10 mouse cellular contexts compared by ENCODE assay signal in the genomic region with DNA sequence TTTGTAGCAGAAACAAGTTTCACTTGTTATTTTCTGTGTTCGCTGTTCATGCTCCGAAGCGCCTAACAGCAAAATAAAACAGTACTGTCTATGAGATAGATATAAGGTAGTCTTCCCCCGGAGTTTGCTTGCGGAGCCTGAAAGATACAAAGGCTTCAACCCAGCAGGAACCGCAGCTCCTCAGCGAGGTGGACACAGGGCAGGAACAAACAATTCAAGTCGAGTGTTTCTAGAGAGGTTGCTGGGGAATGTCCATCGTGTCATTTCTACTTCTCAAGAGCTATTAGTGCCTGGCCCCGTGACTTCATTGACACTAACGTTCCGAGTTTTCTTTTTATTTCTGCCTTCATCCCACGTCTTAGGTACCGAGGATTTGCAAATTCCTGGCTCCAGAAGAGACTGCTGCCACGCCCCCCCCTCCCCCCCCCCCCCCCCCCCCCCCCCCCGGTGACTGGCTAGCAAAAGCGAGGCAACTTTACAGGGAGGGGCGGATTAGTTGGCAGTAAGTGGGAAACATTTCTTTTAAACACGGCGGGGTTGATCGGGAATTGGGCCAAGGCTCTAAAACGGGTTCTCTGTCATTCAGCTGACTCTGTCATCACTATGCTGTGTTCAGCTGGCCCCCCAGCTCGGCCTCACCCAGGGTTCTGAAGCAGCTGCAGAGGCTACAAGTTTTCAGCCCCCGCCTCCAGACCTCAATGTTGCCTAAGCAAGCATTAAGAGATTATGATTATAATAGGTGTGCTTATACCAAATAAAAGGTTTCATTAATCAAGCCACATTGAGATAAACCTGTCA. TPM values are rescaled to one million over a fixed set of nuclear protein-coding genes. Genes with fewer than 3 reads are reported as not detected.
A peak's percentile ranks its signal among the peaks of the same experiment; 100 is the strongest.
DNase-seq lines count a peak whose midpoint lies in the region; ATAC-seq and TF ChIP-seq lines count a peak whose summit lies in the region.
"Had no signal": no experiment of that assay in that cellular context is flagged by ENCODE, and none has a peak within 500 bp of the region (broad histone marks: within the 10 kb centered on the region; RNA-seq: fewer than 3 reads in every experiment).

No protein-coding gene starts in this region.

- no peak for DNase-seq in heart, postnatal 25 days (ENCODE audit: low spot score)
- DNase-seq in forebrain, embryonic 10.5 days (ENCODE audit: extremely low spot score, low spot score) = no peak
- DNase-seq in thymus, postnatal 10 days (ENCODE audit: low spot score in 2 of 2) = no peak
- DNase-seq in left cerebral cortex, adult 9 months (ENCODE audit: low spot score in 2 of 2) = no peak
- no peak for DNase-seq in thymus, postnatal 0 days (ENCODE audit: low spot score)
- DNase-seq: thymus, adult 2 months had no signal

- no peaks in the 10 kb centered on the region for H3K4me1 ChIP-seq in heart, embryonic 11.5 days (ENCODE audit: control insufficient read depth, insufficient read depth, low read length)
- peaks cover 12% of the 10 kb centered on the region for H3K4me1 ChIP-seq in forebrain, embryonic 10.5 days
- H3K4me1 ChIP-seq in intestine, embryonic 15.5 days (replicated peaks) = no peaks in the 10 kb centered on the region

- no peak overlapping the region for H3K9ac ChIP-seq in heart, embryonic 11.5 days (ENCODE audit: low read depth, low read length)
- no peak overlapping the region for H3K9ac ChIP-seq in intestine, embryonic 15.5 days

- intact Hi-C loops in heart, postnatal 25 days (cut with DNase I) = no loop called here

- H3K79me2 ChIP-seq in myocyte (ENCODE audit: control insufficient read depth, insufficient read depth) = no peaks in the 10 kb centered on the region

- 9% methylated on average over 23 of the region's 24 CpGs for WGBS in heart, embryonic 11.5 days (ENCODE audit: insufficient replicate concordance)
- 11% methylated on average over 21 of the region's 24 CpGs for WGBS in forebrain, embryonic 10.5 days
- 11% methylated on average over 21 of the region's 24 CpGs for WGBS in intestine, embryonic 15.5 days

- TF ChIP-seq POLR2A in myocyte (IDR thresholded peaks at IDR 0.05; ENCODE audit: insufficient read length, low read depth) = no peak

- H3K9me3 ChIP-seq in heart, embryonic 11.5 days (replicated peaks; ENCODE audit: control insufficient read depth, low read length) = no peaks in the 10 kb centered on the region
- no peaks in the 10 kb centered on the region for H3K9me3 ChIP-seq in forebrain, embryonic 10.5 days
- no peaks in the 10 kb centered on the region for H3K9me3 ChIP-seq in intestine, embryonic 15.5 days

- no peaks in the 10 kb centered on the region for H3K36me3 ChIP-seq in heart, embryonic 11.5 days (ENCODE audit: control insufficient read depth, insufficient read depth, low read length)
- H3K36me3 ChIP-seq in forebrain, embryonic 10.5 days (replicated peaks) = no peaks in the 10 kb centered on the region
- no peaks in the 10 kb centered on the region for H3K36me3 ChIP-seq in intestine, embryonic 15.5 days
- H3K36me3 ChIP-seq in myocyte (ENCODE audit: control insufficient read depth, insufficient read depth) = no peaks in the 10 kb centered on the region

- H3K4me3 ChIP-seq in heart, embryonic 11.5 days (ENCODE audit: low read depth, low read length) = peak overlapping the region; percentile 30
- H3K4me3 ChIP-seq in forebrain, embryonic 10.5 days = peak overlapping the region; percentile 29
- H3K4me3 ChIP-seq in intestine, embryonic 15.5 days (replicated peaks) = no peak overlapping the region
- no peak overlapping the region for H3K4me3 ChIP-seq in myocyte

- H3K27me3 ChIP-seq in heart, embryonic 11.5 days (ENCODE audit: control insufficient read depth, insufficient read depth, low read length) = no peaks in the 10 kb centered on the region
- H3K27me3 ChIP-seq in forebrain, embryonic 10.5 days (ENCODE audit: poor library complexity, severe bottlenecking) = peaks cover 74% of the 10 kb centered on the region
- H3K27me3 ChIP-seq in intestine, embryonic 15.5 days (replicated peaks) = no peaks in the 10 kb centered on the region
- H3K27me3 ChIP-seq in myocyte (ENCODE audit: control insufficient read depth, insufficient read depth, insufficient read length) = no peaks in the 10 kb centered on the region
- H3K27me3 ChIP-seq: CH12.LX had no signal

- no peak overlapping the region for H3ac ChIP-seq in myocyte (ENCODE audit: control insufficient read depth, insufficient read length)

- H3K27ac ChIP-seq in heart, embryonic 11.5 days (ENCODE audit: low read depth, low read length) = no peak overlapping the region
- H3K27ac ChIP-seq in forebrain, embryonic 10.5 days = no peak overlapping the region
- no peak overlapping the region for H3K27ac ChIP-seq in intestine, embryonic 15.5 days

- H3K4me2 ChIP-seq in heart, embryonic 11.5 days = peak overlapping the region; percentile 63
- peak overlapping the region; percentile 47 for H3K4me2 ChIP-seq in intestine, embryonic 15.5 days (replicated peaks)
- peak overlapping the region; percentile 30 for H3K4me2 ChIP-seq in myocyte (ENCODE audit: low read depth)

- no peak for ATAC-seq in heart, embryonic 11.5 days (replicated peaks; ENCODE audit: insufficient number of reproducible peaks, low FRiP score, low TSS enrichment)
- ATAC-seq in intestine, embryonic 15.5 days = no peak

TF ChIP-seq in myocyte, 11 proteins besides CTCF, POLR2A, EP300 and RAD21:
- no peak for TF ChIP-seq POLR2AphosphoS2 (IDR thresholded peaks at IDR 0.05; ENCODE audit: insufficient read length, low read depth)
- TF ChIP-seq MYOD1 (IDR thresholded peaks at IDR 0.05; ENCODE audit: control insufficient read depth in 1 of 3, insufficient read length in 2 of 3, low read depth in 2 of 3) = peak in 2 of 3 experiments; percentile 33 to 72
- TF ChIP-seq MAX (IDR thresholded peaks at IDR 0.05; ENCODE audit: low read depth) = no peak
- TF ChIP-seq CEBPB (IDR thresholded peaks at IDR 0.05; ENCODE audit: insufficient read depth, poor library complexity, severe bottlenecking) = no peak
- no peak for TF ChIP-seq REST (IDR thresholded peaks at IDR 0.05; ENCODE audit: insufficient read depth, insufficient read length)
- TF ChIP-seq TCF12 (IDR thresholded peaks at IDR 0.05; ENCODE audit: insufficient read depth, poor library complexity, severe bottlenecking) = peak; percentile 29
- TF ChIP-seq USF1 (IDR thresholded peaks at IDR 0.05; ENCODE audit: low read depth) = no peak
- TF ChIP-seq TCF3 (IDR thresholded peaks at IDR 0.05; ENCODE audit: insufficient read length, low read depth) = peak; percentile 29
- TF ChIP-seq MYOG (IDR thresholded peaks at IDR 0.05; ENCODE audit: control insufficient read depth in 1 of 3, insufficient read depth in 1 of 3, insufficient read length in 2 of 3, low read depth in 2 of 3) = peak; percentile 7 to 75 (median 47)
- no peak for TF ChIP-seq SRF (IDR thresholded peaks at IDR 0.05; ENCODE audit: control insufficient read depth, insufficient read length, low read depth)
- TF ChIP-seq E2F4 (IDR thresholded peaks at IDR 0.05; ENCODE audit: insufficient read depth) = no peak

RNA-seq across cellular contexts. Expression of a gene that starts 29.9 kb away (rescaled TPM):
- polyA plus RNA-seq in heart, embryonic 11.5 days (2014; fragmentation: Nextera tagmentation; extraction: Ambion mirVana) = 0.13 and 0.17 TPM in 2 replicates
- under 1 TPM; 0.60 to 0.98 TPM for total RNA-seq in heart, postnatal 25 days (2021)
- 0.07 and 0.11 TPM in 2 replicates for polyA plus RNA-seq in forebrain, embryonic 10.5 days (2016; fragmentation: Nextera tagmentation; extraction: Ambion mirVana)
- polyA plus RNA-seq in intestine, embryonic 15.5 days (2015; fragmentation: Nextera tagmentation; extraction: Ambion mirVana) = 0.83 and 1.3 TPM in 2 replicates
- not detected for polyA plus RNA-seq in myocyte (2012; fragmentation: generic; extraction: Trizol)
- polyA plus RNA-seq in thymus, postnatal 0 days (2015; fragmentation: Nextera tagmentation; extraction: Ambion mirVana) = 0.05 TPM in 1 of 2 replicates, not detected in the other
- total RNA-seq: CH12.LX had no signal

Comparison
In these comparisons a context has a peak if more than half of its experiments do, and no peak if none do; other contexts are left out.
1. H3K4me3 ChIP-seq: peak in heart, embryonic 11.5 days (single experiment) and forebrain, embryonic 10.5 days (single experiment); none in intestine, embryonic 15.5 days (single experiment) and myocyte (single experiment).
2. Peak in every context shown above with its lines, with median percentiles within 50 percentile points of each other: H3K4me2 ChIP-seq.